Mouse (Mus musculus) heart, adult 8-10 months (tissue): ENCODE results near the gene Trmt61a. TPM values are rescaled to one million over a fixed set of nuclear protein-coding genes. Genes with fewer than 3 reads are reported as not detected.

Experiments
- DNase-seq: peaks from one replicate; pipeline ENCODE4 v3.0.0; 2022; ENCODE audit warnings: low spot score
- total RNA-seq, 4 experiments: library from RNA; stranded (reverse); gene quantifications; 2 replicates each; pipeline ENCODE4 v1.2.4; 2022

Trmt61a gene
- total RNA-seq, 4 experiments from 2014 or later = 4.0 to 5.9 (median 4.9) TPM

GRCm38 (mm10) chr12:111731822-111732807 lies 54.2 kb downstream of the Trmt61a start:
- peak; percentile 81 for DNase-seq

- no peak for DNase-seq
These were observed 55.0 kb downstream of the Trmt61a start for GRCm38 (mm10) chr12:111732921-111733320.

Other genes starting within 250 kb of the Trmt61a start
- gene Tnfaip2, start 235.6 kb upstream of the Trmt61a start, total RNA-seq = 10 to 100 TPM; 25.2 to 49.3 (median 41.6) TPM
- gene Gm266, start 192.3 kb upstream of the Trmt61a start, total RNA-seq = under 1 TPM in 2 of 4 experiments, not detected in 2; 0.22 to 0.35 TPM
- gene Eif5, start 140.1 kb upstream of the Trmt61a start, total RNA-seq = 100 to 1,000 TPM; 155 to 196 (median 171) TPM
- gene Mark3, start 103.6 kb upstream of the Trmt61a start, total RNA-seq = 10 to 100 TPM; 46.0 to 50.4 (median 47.1) TPM
- 10 to 100 TPM; 57.4 to 70.8 (median 63.8) TPM for gene Ckb, start 5.8 kb upstream of the Trmt61a start, total RNA-seq
- gene Bag5, start 35.2 kb downstream of the Trmt61a start, total RNA-seq = 10 to 100 TPM; 18.9 to 20.1 (median 19.6) TPM
- 10 to 100 TPM; 33.7 to 37.7 (median 35.0) TPM for gene Apopt1, start 35.2 kb downstream of the Trmt61a start, total RNA-seq
- 10 to 100 TPM; 73.6 to 90.4 (median 83.5) TPM for gene Klc1, start 80.7 kb downstream of the Trmt61a start, total RNA-seq
- 1 to 10 TPM in 1 of 4 experiments, under 1 TPM in 3; 0.54 to 1.1 (median 0.77) TPM for gene Xrcc3, start 135.8 kb downstream of the Trmt61a start, total RNA-seq
- 10 to 100 TPM; 57.5 to 90.1 (median 67.6) TPM for gene Zfyve21, start 136.1 kb downstream of the Trmt61a start, total RNA-seq
- gene Ppp1r13b, start 230.0 kb downstream of the Trmt61a start, total RNA-seq = 10 to 100 TPM; 16.7 to 20.8 (median 18.6) TPM